Mouse (Mus musculus) midbrain, embryonic 15.5 days (tissue): ENCODE data around the gene Fam78a. TPM values are rescaled to one million over a fixed set of nuclear protein-coding genes. Genes with fewer than 3 reads are reported as not detected.

Source experiments
- ATAC-seq: fragments of 200-750 bp; cut with Nextera tagmentation; replicated peaks from 2 replicates; pipeline ENCODE4 v1.8.0; 2017; ENCODE audit warnings: moderate TSS enrichment
- H3K27ac ChIP-seq: fragments of 300-500 bp; sonication (generic); 2 replicates; pipeline ENCODE4 v1.5.1; 2015; ENCODE audit warnings: mild to moderate bottlenecking, inconsistent platforms
- H3K27me3 ChIP-seq: fragments of 300-500 bp; sonication (generic); replicated peaks from 2 replicates; pipeline ENCODE4 v1.6.1; 2015; ENCODE audit warnings: inconsistent platforms
- H3K36me3 ChIP-seq: fragments of 300-500 bp; sonication (generic); replicated peaks from 2 replicates; pipeline ENCODE4 v1.6.1; 2015; ENCODE audit warnings: inconsistent platforms
- H3K4me1 ChIP-seq: fragments of 300-500 bp; sonication (generic); 2 replicates; pipeline ENCODE4 v1.6.1; 2015; ENCODE audit warnings: inconsistent platforms
- H3K4me2 ChIP-seq: fragments of 300-500 bp; sonication (generic); 2 replicates; pipeline ENCODE4 v1.6.1; 2015; ENCODE audit warnings: inconsistent platforms, mild to moderate bottlenecking, moderate library complexity
- H3K4me3 ChIP-seq: fragments of 300-500 bp; sonication (generic); 2 replicates; pipeline ENCODE4 v1.5.1; 2015; ENCODE audit warnings: mild to moderate bottlenecking, inconsistent platforms
- H3K9ac ChIP-seq: fragments of 300-500 bp; sonication (generic); 2 replicates; pipeline ENCODE4 v1.6.1; 2015; ENCODE audit warnings: mild to moderate bottlenecking, inconsistent platforms
- H3K9me3 ChIP-seq: fragments of 300-500 bp; sonication (generic); 2 replicates; pipeline ENCODE4 v1.6.1; 2016; ENCODE audit warnings: inconsistent platforms
- WGBS: fragments of 180-500 bp; shearing (Covaris S2); methylation state at CpG from one replicate; pipeline ENCODE4 v1.1.7; 2015; ENCODE audit warnings: mixed read lengths; 5-methylcytosine and 5-hydroxymethylcytosine counted together
- polyA plus RNA-seq: library from polyadenylated mRNA; unstranded; fragments of >200 nt; fragmentation: Nextera tagmentation; extraction: Ambion mirVana; gene quantifications from 2 replicates; pipeline ENCODE4 v1.2.1, GENCODE M21; 2015

The Fam78a gene
- polyA plus RNA-seq, 1 experiment from 2014 or later = 0.65 TPM

- WGBS = 88% methylated on average over 7 of the region's 7 CpGs
- peaks cover 21% of the 10 kb centered on the region for H3K4me1 ChIP-seq
- no peak overlapping the region for H3K4me2 ChIP-seq
- H3K36me3 ChIP-seq = no peaks in the 10 kb centered on the region
- no peak overlapping the region for H3K4me3 ChIP-seq
- H3K27me3 ChIP-seq = peaks cover 8% of the 10 kb centered on the region
- no peak overlapping the region for H3K27ac ChIP-seq
- no peak overlapping the region for H3K9ac ChIP-seq
- no peaks in the 10 kb centered on the region for H3K9me3 ChIP-seq
- ATAC-seq = no peak
Measured at GRCm38 (mm10) chr2:32094001-32094707, 9.5 kb upstream of the Fam78a start.

GRCm38 (mm10) chr2:32091956-32092355 lies 7.3 kb upstream of the Fam78a start:
- Histone ChIP-seq H3K36me3 (no peaks in the 10 kb centered on the region), H3K27ac (no peak overlapping the region), H3K4me1 (peaks cover 19% of the 10 kb centered on the region), H3K4me2 (no peak overlapping the region), H3K9ac (no peak overlapping the region), H3K27me3 (peaks cover 26% of the 10 kb centered on the region), H3K9me3 (no peaks in the 10 kb centered on the region), H3K4me3 (no peak overlapping the region)
- no peak for ATAC-seq
- 74% methylated on average over 3 of the region's 3 CpGs for WGBS

GRCm38 (mm10) chr2:32090145-32090544 lies 5.5 kb upstream of the Fam78a start:
- Histone ChIP-seq H3K27ac (no peak overlapping the region), H3K27me3 (peaks cover 43% of the 10 kb centered on the region), H3K9me3 (no peaks in the 10 kb centered on the region), H3K4me2 (no peak overlapping the region), H3K36me3 (no peaks in the 10 kb centered on the region), H3K9ac (no peak overlapping the region), H3K4me1 (peaks cover 4% of the 10 kb centered on the region), H3K4me3 (no peak overlapping the region)
- 57% methylated on average over 2 of the region's 2 CpGs for WGBS
- ATAC-seq = no peak

- no peak for ATAC-seq
- no peaks in the 10 kb centered on the region for H3K36me3 ChIP-seq
- H3K4me3 ChIP-seq = no peak overlapping the region
- H3K9ac ChIP-seq = no peak overlapping the region
- peaks cover 48% of the 10 kb centered on the region for H3K27me3 ChIP-seq
- no peaks in the 10 kb centered on the region for H3K9me3 ChIP-seq
- no peak overlapping the region for H3K27ac ChIP-seq
- H3K4me1 ChIP-seq = peaks cover 4% of the 10 kb centered on the region
- no peak overlapping the region for H3K4me2 ChIP-seq
- 72% methylated on average over 3 of the region's 3 CpGs for WGBS
Measured at GRCm38 (mm10) chr2:32089606-32090005, 4.9 kb upstream of the Fam78a start.

- H3K4me2 ChIP-seq = peak overlapping the region; percentile 47
- H3K27ac ChIP-seq = no peak overlapping the region
- peaks cover 12% of the 10 kb centered on the region for H3K4me1 ChIP-seq
- H3K9me3 ChIP-seq = no peaks in the 10 kb centered on the region
- peaks cover 55% of the 10 kb centered on the region for H3K27me3 ChIP-seq
- WGBS = 10% methylated on average over 35 of the region's 35 CpGs
- no peak overlapping the region for H3K9ac ChIP-seq
- H3K4me3 ChIP-seq = peak overlapping the region; percentile 5; the same call in 1 of the 2 replicates
- no peak for ATAC-seq
- H3K36me3 ChIP-seq = no peaks in the 10 kb centered on the region
Measured at GRCm38 (mm10) chr2:32088372-32088981, 3.8 kb upstream of the Fam78a start.

GRCm38 (mm10) chr2:32087606-32088005 lies 2.9 kb upstream of the Fam78a start:
- no peak for ATAC-seq
- Histone ChIP-seq H3K4me3 (no peak overlapping the region), H3K27me3 (peaks cover 62% of the 10 kb centered on the region), H3K9me3 (no peaks in the 10 kb centered on the region), H3K4me2 (no peak overlapping the region), H3K4me1 (peaks cover 20% of the 10 kb centered on the region), H3K36me3 (no peaks in the 10 kb centered on the region), H3K9ac (no peak overlapping the region), H3K27ac (no peak overlapping the region)
- 61% methylated on average over 4 of the region's 4 CpGs for WGBS

GRCm38 (mm10) chr2:32085231-32085630 lies 574 bp upstream of the Fam78a start:
- Histone ChIP-seq H3K27me3 (peaks cover 75% of the 10 kb centered on the region), H3K4me3 (no peak overlapping the region), H3K36me3 (no peaks in the 10 kb centered on the region), H3K4me2 (no peak overlapping the region), H3K27ac (no peak overlapping the region), H3K9me3 (no peaks in the 10 kb centered on the region), H3K9ac (no peak overlapping the region), H3K4me1 (peaks cover 21% of the 10 kb centered on the region)
- ATAC-seq = no peak
- WGBS = 73% methylated on average over 2 of the region's 2 CpGs

GRCm38 (mm10) chr2:32084872-32085199 lies 179 bp upstream of the Fam78a start:
- Histone ChIP-seq H3K27ac (no peak overlapping the region), H3K9me3 (no peaks in the 10 kb centered on the region), H3K4me2 (peak overlapping the region; percentile 100), H3K4me1 (peaks cover 21% of the 10 kb centered on the region), H3K4me3 (peak overlapping the region; percentile 84), H3K36me3 (no peaks in the 10 kb centered on the region), H3K27me3 (peaks cover 71% of the 10 kb centered on the region), H3K9ac (no peak overlapping the region; the same call in 1 of the 2 replicates)
- WGBS = 23% methylated on average over 2 of the region's 2 CpGs
- peak; percentile 19; the same call in 1 of the 2 replicates for ATAC-seq

- peak; percentile 24; the same call in 1 of the 2 replicates for ATAC-seq
- Histone ChIP-seq H3K9me3 (no peaks in the 10 kb centered on the region), H3K27me3 (peaks cover 62% of the 10 kb centered on the region), H3K27ac (no peak overlapping the region), H3K4me1 (peaks cover 18% of the 10 kb centered on the region), H3K9ac (peak overlapping the region; percentile 16; the same call in 1 of the 2 replicates), H3K4me2 (peak overlapping the region; percentile 100), H3K36me3 (no peaks in the 10 kb centered on the region), H3K4me3 (peak overlapping the region; percentile 84)
- under 1% methylated on average over 91 of the region's 91 CpGs for WGBS
Measured at GRCm38 (mm10) chr2:32083159-32084011, 1.3 kb downstream of the Fam78a start.

- 41% methylated on average over 2 of the region's 2 CpGs for WGBS
- H3K36me3 ChIP-seq = no peaks in the 10 kb centered on the region
- no peak overlapping the region for H3K27ac ChIP-seq
- no peaks in the 10 kb centered on the region for H3K9me3 ChIP-seq
- no peak overlapping the region for H3K9ac ChIP-seq
- H3K4me2 ChIP-seq = peak overlapping the region; percentile 100; the same call in 1 of the 2 replicates
- no peak for ATAC-seq
- H3K4me3 ChIP-seq = peak overlapping the region; percentile 84; the same call in 1 of the 2 replicates
- H3K4me1 ChIP-seq = peaks cover 16% of the 10 kb centered on the region
- H3K27me3 ChIP-seq = peaks cover 51% of the 10 kb centered on the region
Measured at GRCm38 (mm10) chr2:32082229-32082628, 2.4 kb downstream of the Fam78a start.

GRCm38 (mm10) chr2:32081296-32081929 lies 3.2 kb downstream of the Fam78a start:
- ATAC-seq = no peak
- no peak overlapping the region for H3K4me2 ChIP-seq
- H3K9me3 ChIP-seq = no peaks in the 10 kb centered on the region
- 88% methylated on average over 14 of the region's 14 CpGs for WGBS
- H3K4me1 ChIP-seq = peaks cover 16% of the 10 kb centered on the region
- no peak overlapping the region for H3K4me3 ChIP-seq
- H3K36me3 ChIP-seq = no peaks in the 10 kb centered on the region
- H3K27ac ChIP-seq = no peak overlapping the region
- H3K27me3 ChIP-seq = peaks cover 43% of the 10 kb centered on the region
- H3K9ac ChIP-seq = no peak overlapping the region

GRCm38 (mm10) chr2:32080681-32081080 lies 4.0 kb downstream of the Fam78a start:
- no peak for ATAC-seq
- Histone ChIP-seq H3K9me3 (no peaks in the 10 kb centered on the region), H3K27ac (no peak overlapping the region), H3K27me3 (peaks cover 37% of the 10 kb centered on the region), H3K9ac (no peak overlapping the region), H3K36me3 (no peaks in the 10 kb centered on the region), H3K4me3 (no peak overlapping the region), H3K4me1 (peaks cover 16% of the 10 kb centered on the region), H3K4me2 (no peak overlapping the region)
- 88% methylated on average over 3 of the region's 3 CpGs for WGBS
